Mouse (Mus musculus): ENCODE results near the gene Eml1.

Gene Eml1

GRCm38 (mm10) chr12:108430964-108431363 is 60.2 kb downstream of the Eml1 start:
- DNase-seq = no peak

- no peak for DNase-seq
Observed at GRCm38 (mm10) chr12:108431714-108432113, 61.0 kb downstream of the Eml1 start.

- DNase-seq = no peak
Observed at GRCm38 (mm10) chr12:108432578-108432977, 61.8 kb downstream of the Eml1 start.

- DNase-seq = peak; percentile 52
Observed at GRCm38 (mm10) chr12:108433030-108433429, 62.3 kb downstream of the Eml1 start.

- DNase-seq = no peak
Observed at GRCm38 (mm10) chr12:108433498-108433897, 62.7 kb downstream of the Eml1 start.

- DNase-seq = no peak
Observed at GRCm38 (mm10) chr12:108435444-108436015, 64.8 kb downstream of the Eml1 start.

GRCm38 (mm10) chr12:108436029-108436923 is 65.5 kb downstream of the Eml1 start:
- DNase-seq = peak; percentile 63

GRCm38 (mm10) chr12:108437446-108437845 is 66.7 kb downstream of the Eml1 start:
- DNase-seq = no peak

GRCm38 (mm10) chr12:108443271-108443670 is 72.5 kb downstream of the Eml1 start:
- DNase-seq = no peak

- DNase-seq = no peak
Observed at GRCm38 (mm10) chr12:108443708-108444107, 73.0 kb downstream of the Eml1 start.

GRCm38 (mm10) chr12:108444166-108445115 is 73.7 kb downstream of the Eml1 start:
- DNase-seq = no peak

GRCm38 (mm10) chr12:108446721-108447120 is 76.0 kb downstream of the Eml1 start:
- DNase-seq = no peak

- DNase-seq = no peak
Observed at GRCm38 (mm10) chr12:108448396-108448795, 77.6 kb downstream of the Eml1 start.

GRCm38 (mm10) chr12:108449935-108450334 is 79.2 kb downstream of the Eml1 start:
- no peak for DNase-seq

GRCm38 (mm10) chr12:108450546-108450945 is 79.8 kb downstream of the Eml1 start:
- DNase-seq = no peak

GRCm38 (mm10) chr12:108452151-108452874 is 81.6 kb downstream of the Eml1 start:
- DNase-seq = no peak

- DNase-seq = no peak
Observed at GRCm38 (mm10) chr12:108453561-108454044, 82.8 kb downstream of the Eml1 start.

GRCm38 (mm10) chr12:108455004-108455403 is 84.2 kb downstream of the Eml1 start:
- no peak for DNase-seq

- DNase-seq = no peak
Observed at GRCm38 (mm10) chr12:108472898-108473297, 102.1 kb downstream of the Eml1 start.

GRCm38 (mm10) chr12:108474440-108474839 is 103.7 kb downstream of the Eml1 start:
- DNase-seq = no peak

GRCm38 (mm10) chr12:108478714-108479113 is 108.0 kb downstream of the Eml1 start:
- DNase-seq = no peak

GRCm38 (mm10) chr12:108480704-108481365 is 110.1 kb downstream of the Eml1 start:
- no peak for DNase-seq
